Mouse (Mus musculus) urinary bladder, postnatal 4 days (tissue): ENCODE data around the gene Atg16l1.

Experiments
- DNase-seq, 2 experiments: peaks; one replicate each; pipeline ENCODE4 v3.0.0; 2021 to 2022; ENCODE audit warnings: low spot score in 2 of 2

Gene Atg16l1

DNA sequence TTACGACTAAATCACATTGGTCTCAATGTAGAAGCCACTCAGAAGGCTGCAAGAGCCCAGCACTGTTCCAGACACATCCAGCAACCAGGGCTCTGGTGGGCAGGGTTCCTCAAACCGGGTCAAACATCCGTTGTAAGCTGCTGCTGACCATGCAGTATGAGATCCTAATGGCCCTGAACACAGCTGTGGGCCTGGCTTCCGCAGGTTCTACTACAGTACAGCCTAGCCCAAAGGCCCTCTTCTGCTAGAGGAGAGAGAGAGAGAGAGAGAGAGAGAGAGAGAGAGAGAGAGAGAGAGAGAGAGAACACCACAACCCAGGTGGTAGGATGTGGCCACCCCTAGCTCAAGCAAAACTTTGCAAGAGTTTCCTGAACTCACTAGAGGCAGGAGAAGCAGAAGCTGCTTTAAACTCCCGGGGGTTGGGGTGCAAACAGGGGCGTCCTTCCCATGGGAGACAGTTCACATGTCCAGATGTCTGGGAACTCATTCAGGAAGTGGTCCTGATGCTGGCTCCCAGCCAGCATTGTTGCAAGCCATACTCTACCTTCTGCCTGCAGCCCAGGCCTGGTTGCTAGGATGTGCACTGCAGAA is 74.0 kb downstream of the Atg16l1 start:
- no peak for DNase-seq

DNA sequence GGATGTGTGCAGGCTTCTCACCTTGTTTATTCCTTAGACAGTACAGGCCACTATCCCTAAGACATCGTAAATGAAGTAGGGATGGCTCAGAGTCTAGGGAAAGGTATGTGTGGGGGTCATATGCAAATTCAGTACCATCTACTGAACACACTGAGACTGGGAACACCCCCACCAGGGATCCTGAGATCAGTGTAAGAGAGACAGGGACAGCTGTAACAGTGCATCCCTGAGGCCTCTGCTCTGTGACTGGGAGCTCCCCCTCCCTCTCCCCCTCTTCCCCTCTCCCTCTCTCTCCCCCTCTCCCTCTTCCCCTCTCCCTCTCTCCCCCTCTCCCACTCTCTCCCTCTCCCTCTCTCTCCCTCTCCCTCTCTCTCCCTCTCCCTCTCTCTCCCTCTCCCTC is 80.8 kb downstream of the Atg16l1 start:
- DNase-seq: no peak

DNA sequence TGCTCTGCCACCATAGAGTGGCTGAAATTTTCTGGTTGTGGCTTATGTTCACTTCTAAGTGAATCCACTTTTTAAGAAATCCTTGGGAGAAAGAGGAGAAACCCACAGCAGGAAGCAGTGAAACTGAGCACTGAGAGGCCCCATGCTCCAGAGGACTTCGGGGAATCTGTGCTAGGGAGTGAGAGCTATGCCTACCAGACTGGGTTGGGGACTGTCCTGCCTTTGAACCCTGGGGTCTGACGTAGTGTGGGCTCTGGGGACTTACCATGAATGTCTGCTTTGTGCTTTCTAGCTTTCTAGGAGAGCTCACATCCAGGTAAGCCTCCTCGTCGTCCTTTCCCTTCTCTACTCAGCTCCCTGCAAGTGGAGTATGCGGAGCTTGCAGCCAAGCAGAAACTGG is 81.3 kb downstream of the Atg16l1 start:
- DNase-seq: no peak

DNA sequence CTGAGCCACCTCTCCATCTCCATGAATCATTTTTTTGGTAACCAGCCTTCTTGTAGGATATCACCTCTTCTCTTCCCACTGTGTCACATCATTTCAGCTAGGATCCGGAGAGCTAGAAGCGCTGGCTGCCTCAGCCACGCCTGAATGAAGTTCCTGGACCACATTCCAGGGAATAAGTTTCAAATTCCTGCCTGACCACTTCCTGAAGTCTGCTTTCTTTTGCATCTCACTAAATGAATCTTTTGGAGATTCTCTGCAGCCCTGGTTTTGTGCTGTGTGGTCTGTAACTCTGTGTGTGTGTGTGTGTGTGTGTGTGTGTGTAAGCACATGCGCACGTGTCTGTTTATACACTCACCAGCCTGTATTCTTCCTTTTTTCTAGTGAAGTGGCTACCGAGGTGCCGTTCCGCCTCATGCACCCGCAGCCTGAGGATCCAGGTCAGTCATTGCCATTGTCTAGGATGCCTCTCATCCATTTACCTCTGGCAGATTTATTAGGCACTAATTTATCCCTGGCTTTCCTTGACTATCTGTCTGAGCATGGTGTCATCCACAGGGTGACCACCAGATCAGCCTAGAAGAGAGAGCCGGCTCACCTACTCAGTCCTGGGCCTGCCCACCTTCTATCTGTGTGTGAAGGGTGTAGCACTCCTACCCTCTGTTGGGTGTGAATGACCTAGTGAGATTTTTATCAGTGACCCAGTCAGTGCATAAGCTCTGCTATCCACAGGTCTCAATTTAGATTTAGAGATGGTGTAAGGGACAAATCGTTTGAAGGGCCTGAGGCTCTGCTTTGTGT is 84.9 kb downstream of the Atg16l1 start:
- no peak for DNase-seq
